In the genomic region with DNA sequence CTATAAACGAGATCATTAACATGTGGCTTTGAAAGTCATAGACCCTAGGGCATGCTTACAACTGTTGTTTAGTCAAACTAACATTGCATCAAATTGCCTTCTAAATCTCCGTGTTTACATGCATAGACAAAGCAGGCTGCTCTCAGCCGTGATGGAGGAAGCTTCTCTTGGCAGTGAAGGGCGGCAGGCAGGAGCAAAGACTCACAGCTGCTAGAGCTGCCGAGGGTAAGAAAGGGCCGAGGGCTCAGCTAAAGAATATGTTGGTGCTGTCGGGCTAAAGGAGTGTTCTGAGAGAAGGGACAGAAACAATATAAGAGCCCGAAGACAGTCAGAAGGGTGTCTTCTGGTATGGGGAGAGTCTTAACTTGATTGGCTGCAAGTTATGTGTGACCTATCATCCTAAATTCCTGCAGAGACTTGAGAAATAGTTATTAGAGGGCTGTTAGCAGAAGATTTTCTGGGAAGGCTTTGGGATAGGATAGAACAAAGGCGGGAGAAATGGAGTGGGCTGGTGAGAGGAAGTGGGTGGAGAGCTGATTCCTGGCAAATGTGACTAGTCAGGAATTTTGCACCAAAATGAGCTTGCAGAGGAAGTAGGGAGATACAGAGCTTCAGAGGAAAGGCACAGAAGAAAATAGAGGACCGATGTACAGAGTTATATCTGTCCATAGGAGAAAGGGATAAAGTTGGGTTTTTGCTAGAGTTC, we compare ENCODE assay signal across 16 mouse cellular contexts. TPM values are rescaled to one million over a fixed set of nuclear protein-coding genes. Genes with fewer than 3 reads are reported as not detected.
DNase-seq lines count a peak whose midpoint lies in the region; ATAC-seq lines count a peak whose summit lies in the region.
"Had no signal": no experiment of that assay in that cellular context is flagged by ENCODE, and none has a peak within 500 bp of the region (broad histone marks: within the 10 kb centered on the region; RNA-seq: fewer than 3 reads in every experiment).

No protein-coding gene starts in this region.

- H3K36me3 ChIP-seq in kidney, embryonic 15.5 days = no peaks in the 10 kb centered on the region
- H3K36me3 ChIP-seq in lung, embryonic 16.5 days (ENCODE audit: control insufficient read depth, insufficient read depth, low read length) = no peaks in the 10 kb centered on the region
- no peaks in the 10 kb centered on the region for H3K36me3 ChIP-seq in stomach, embryonic 15.5 days
- H3K36me3 ChIP-seq: heart, embryonic 15.5 days; liver, embryonic 12.5 days had no signal

- no peak overlapping the region for H3K4me3 ChIP-seq in kidney, embryonic 15.5 days (replicated peaks)
- no peak overlapping the region for H3K4me3 ChIP-seq in lung, embryonic 16.5 days (ENCODE audit: low read length)
- no peak overlapping the region for H3K4me3 ChIP-seq in stomach, embryonic 15.5 days (replicated peaks)
- H3K4me3 ChIP-seq: gastrocnemius, adult 2 months; heart, embryonic 15.5 days; liver, embryonic 12.5 days had no signal

- DNase-seq in frontal cortex, postnatal 10 days (ENCODE audit: low spot score in 2 of 2) = no peak
- DNase-seq in kidney, postnatal 25 days = no peak
- DNase-seq in lung, postnatal 36 days = no peak
- DNase-seq in c-Kit-positive CD71-positive TER-119-positive erythroid progenitor cells, embryonic 14.5 days (ENCODE audit: low spot score) = no peak
- DNase-seq: adrenal gland, adult 2 months; cerebellum, postnatal 14 days; gastrocnemius, adult 2 months had no signal

- H3K27ac ChIP-seq in kidney, embryonic 15.5 days = no peak overlapping the region
- peak overlapping the region; percentile 53 for H3K27ac ChIP-seq in lung, embryonic 16.5 days (ENCODE audit: low read length)
- peak overlapping the region; percentile 61 for H3K27ac ChIP-seq in stomach, embryonic 15.5 days
- H3K27ac ChIP-seq: gastrocnemius, adult 2 months; heart, embryonic 15.5 days; hindbrain, postnatal 0 days; liver, embryonic 12.5 days had no signal

- peak; percentile 95 for ATAC-seq in frontal cortex, adult (ENCODE audit: low TSS enrichment)
- ATAC-seq in kidney, embryonic 15.5 days (replicated peaks; ENCODE audit: low FRiP score) = 0 out of 2 replicates have a peak, but pooled peaks have one; percentile 22
- ATAC-seq in lung, embryonic 16.5 days (ENCODE audit: low read depth) = peak; percentile 73
- 0 out of 2 replicates have a peak, but pooled peaks have one; percentile 22 for ATAC-seq in stomach, embryonic 15.5 days (ENCODE audit: insufficient read depth, low FRiP score, low read depth)
- ATAC-seq: hindbrain, postnatal 0 days; liver, embryonic 12.5 days; Patski had no signal

- H3K4me1 ChIP-seq in kidney, embryonic 15.5 days = no peaks in the 10 kb centered on the region
- no peaks in the 10 kb centered on the region for H3K4me1 ChIP-seq in lung, embryonic 16.5 days (replicated peaks; ENCODE audit: control insufficient read depth, insufficient read depth, low read length)
- H3K4me1 ChIP-seq in stomach, embryonic 15.5 days = no peaks in the 10 kb centered on the region
- H3K4me1 ChIP-seq: heart, embryonic 15.5 days; liver, embryonic 12.5 days had no signal

- WGBS in kidney, embryonic 15.5 days = 65% methylated on average over 10 of the region's 10 CpGs
- WGBS in lung, embryonic 16.5 days = 45% methylated on average over 10 of the region's 10 CpGs
- 54% methylated on average over 10 of the region's 10 CpGs for WGBS in stomach, embryonic 15.5 days

- no peaks in the 10 kb centered on the region for H3K9me3 ChIP-seq in kidney, embryonic 15.5 days (replicated peaks)
- no peaks in the 10 kb centered on the region for H3K9me3 ChIP-seq in lung, embryonic 16.5 days (ENCODE audit: control insufficient read depth, low read length)
- no peaks in the 10 kb centered on the region for H3K9me3 ChIP-seq in stomach, embryonic 15.5 days
- H3K9me3 ChIP-seq: heart, embryonic 15.5 days; liver, embryonic 12.5 days had no signal

- H3K9ac ChIP-seq in kidney, embryonic 15.5 days = no peak overlapping the region
- H3K9ac ChIP-seq in lung, embryonic 16.5 days (ENCODE audit: low read length) = no peak overlapping the region
- H3K9ac ChIP-seq in stomach, embryonic 15.5 days = no peak overlapping the region
- H3K9ac ChIP-seq: heart, embryonic 15.5 days; liver, embryonic 12.5 days had no signal

- H3K27me3 ChIP-seq in kidney, embryonic 15.5 days = no peaks in the 10 kb centered on the region
- no peaks in the 10 kb centered on the region for H3K27me3 ChIP-seq in lung, embryonic 16.5 days (ENCODE audit: control insufficient read depth, insufficient read depth, low read depth, low read length)
- no peaks in the 10 kb centered on the region for H3K27me3 ChIP-seq in stomach, embryonic 15.5 days (replicated peaks)
- H3K27me3 ChIP-seq: heart, embryonic 15.5 days; liver, embryonic 12.5 days had no signal

- no peak overlapping the region for H3K4me2 ChIP-seq in kidney, embryonic 15.5 days
- peak overlapping the region; percentile 11; the same call in 1 of the 2 replicates for H3K4me2 ChIP-seq in lung, embryonic 16.5 days (ENCODE audit: low read depth, low read length)
- no peak overlapping the region for H3K4me2 ChIP-seq in stomach, embryonic 15.5 days
- H3K4me2 ChIP-seq: heart, embryonic 15.5 days; liver, embryonic 12.5 days had no signal

RNA-seq across cellular contexts. Expression of gene Pih1d3, which starts 37.7 kb away (rescaled TPM):
- polyA plus RNA-seq in kidney, embryonic 15.5 days (2015; fragmentation: Nextera tagmentation; extraction: Ambion mirVana) = not detected in 2 replicates
- not detected in 2 replicates for polyA plus RNA-seq in lung, embryonic 16.5 days (2015; fragmentation: Nextera tagmentation; extraction: Ambion mirVana)
- not detected in 2 replicates for polyA plus RNA-seq in stomach, embryonic 15.5 days (2015; fragmentation: Nextera tagmentation; extraction: Ambion mirVana)
- polyA plus RNA-seq: adrenal gland, adult 2 months; embryonic facial prominence, embryonic 11.5 days; heart, embryonic 15.5 days; hindbrain, postnatal 0 days; liver, embryonic 12.5 days; Patski had no signal

RNA-seq across cellular contexts. Expression of gene 4931428L18Rik, which starts 37.9 kb away (rescaled TPM):
- polyA plus RNA-seq in kidney, embryonic 15.5 days (2015; fragmentation: Nextera tagmentation; extraction: Ambion mirVana) = not detected in 2 replicates
- polyA plus RNA-seq in lung, embryonic 16.5 days (2015; fragmentation: Nextera tagmentation; extraction: Ambion mirVana) = 0.14 TPM in 1 of 2 replicates, not detected in the other
- 0.13 TPM in 1 of 2 replicates, not detected in the other for polyA plus RNA-seq in stomach, embryonic 15.5 days (2015; fragmentation: Nextera tagmentation; extraction: Ambion mirVana)
- polyA plus RNA-seq: embryonic facial prominence, embryonic 11.5 days; heart, embryonic 15.5 days; hindbrain, postnatal 0 days; liver, embryonic 12.5 days; Patski had no signal

Comparison
In these comparisons a context has a peak if more than half of its experiments do, and no peak if none do; other contexts are left out.
1. ATAC-seq: peak in every context shown above with its lines; median percentile 95 in frontal cortex, adult; 73 in lung, embryonic 16.5 days; 22 in kidney, embryonic 15.5 days; 22 in stomach, embryonic 15.5 days.